Mouse (Mus musculus): ENCODE data around the gene Scml4. TPM values are rescaled to one million over a fixed set of nuclear protein-coding genes. Genes with fewer than 3 reads are reported as not detected.

Scml4 gene
- polyA plus RNA-seq, 1 experiment: 32.9 TPM

DNA sequence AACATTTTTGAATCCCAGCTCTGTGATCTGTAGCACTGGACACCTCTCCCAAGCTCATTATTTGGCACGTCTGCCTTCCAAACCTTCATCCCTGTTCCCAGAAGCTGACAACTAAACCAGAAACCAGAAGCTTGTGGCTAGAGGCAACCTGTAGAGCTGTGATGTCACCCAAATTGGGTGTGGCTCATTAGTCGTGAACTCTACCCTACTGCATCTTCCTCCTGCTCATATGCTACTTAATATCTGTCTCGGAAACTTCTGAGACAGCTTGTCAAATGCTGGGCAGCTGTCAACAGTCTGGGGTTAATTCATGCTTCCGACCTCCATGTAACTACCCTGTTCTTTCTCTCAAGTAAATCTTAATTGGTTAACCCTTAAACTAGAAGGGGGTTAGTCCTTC, 32.8 kb downstream of the Scml4 start:
- no peaks in the 10 kb centered on the region for H3K36me3 ChIP-seq (ENCODE audit: control insufficient read depth, insufficient read depth, low read length)
- no peak overlapping the region for H3K27ac ChIP-seq (ENCODE audit: control insufficient read depth, insufficient read depth, low read length)
- DNase-seq: no peak
- H3K4me3 ChIP-seq (ENCODE audit: control insufficient read depth, insufficient read depth, low read length): no peak overlapping the region
- TF ChIP-seq POLR2A (IDR thresholded peaks at IDR 0.05; ENCODE audit: control insufficient read depth, extremely low read depth, insufficient read depth, low read length, poor library complexity) (no peak), CTCF (IDR thresholded peaks at IDR 0.05; ENCODE audit: borderline replicate concordance, control insufficient read depth, extremely low read depth, insufficient read depth, low read length, poor library complexity) (no peak)
- H3K4me1 ChIP-seq (replicated peaks; ENCODE audit: control insufficient read depth, insufficient read depth, low read length): peaks cover 38% of the 10 kb centered on the region
- H3K27me3 ChIP-seq (ENCODE audit: control insufficient read depth, insufficient read depth, low read length): no peaks in the 10 kb centered on the region
- 80% methylated on average over 4 of the region's 4 CpGs for WGBS

DNA sequence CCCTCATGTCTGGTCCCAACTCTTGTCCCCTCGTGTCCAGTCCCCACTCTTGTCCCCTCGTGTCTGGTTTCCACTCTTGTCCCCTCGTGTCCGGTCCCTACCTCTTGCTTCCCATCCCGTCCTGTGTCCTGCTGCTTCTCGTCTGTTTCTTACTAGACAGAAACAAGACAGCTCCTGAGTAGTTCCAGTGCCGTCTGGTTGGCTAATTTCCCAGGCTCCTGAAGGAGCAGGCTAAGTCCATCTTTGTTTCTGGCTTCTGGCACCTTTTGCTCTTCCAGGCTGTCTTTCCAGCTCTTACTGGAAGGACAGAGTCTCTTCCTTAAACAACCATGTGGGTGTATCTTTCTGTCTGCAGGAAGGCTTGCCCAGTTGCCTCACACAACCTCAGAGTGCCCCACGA, 33.7 kb downstream of the Scml4 start:
- Histone ChIP-seq H3K4me3 (ENCODE audit: control insufficient read depth, insufficient read depth, low read length) (no peak overlapping the region), H3K27ac (ENCODE audit: control insufficient read depth, insufficient read depth, low read length) (no peak overlapping the region), H3K4me1 (replicated peaks; ENCODE audit: control insufficient read depth, insufficient read depth, low read length) (peaks cover 42% of the 10 kb centered on the region), H3K27me3 (ENCODE audit: control insufficient read depth, insufficient read depth, low read length) (no peaks in the 10 kb centered on the region), H3K36me3 (ENCODE audit: control insufficient read depth, insufficient read depth, low read length) (no peaks in the 10 kb centered on the region)
- TF ChIP-seq CTCF (IDR thresholded peaks at IDR 0.05; ENCODE audit: borderline replicate concordance, control insufficient read depth, extremely low read depth, insufficient read depth, low read length, poor library complexity) (no peak), POLR2A (IDR thresholded peaks at IDR 0.05; ENCODE audit: control insufficient read depth, extremely low read depth, insufficient read depth, low read length, poor library complexity) (no peak)
- DNase-seq: no peak
- 95% methylated on average over 8 of the region's 8 CpGs for WGBS

DNA sequence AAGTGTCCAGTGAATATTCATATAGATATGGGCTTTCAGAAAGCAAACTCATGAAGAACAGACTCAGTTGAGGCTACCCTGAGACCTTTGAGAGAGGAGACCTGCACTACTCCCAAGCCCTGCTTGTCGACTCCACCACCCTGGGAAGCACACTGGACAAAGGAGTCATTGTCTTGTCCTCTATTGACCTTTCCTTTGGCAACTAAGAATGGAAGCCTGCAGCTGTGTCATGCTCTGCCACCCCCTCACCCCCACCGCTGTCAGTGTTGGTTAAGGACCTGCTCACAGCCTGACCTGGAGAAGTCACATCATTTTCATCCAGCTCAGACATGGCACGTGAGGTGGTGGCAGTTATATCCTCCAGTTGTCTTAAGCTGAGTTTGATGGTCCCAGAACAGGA, 34.1 kb downstream of the Scml4 start:
- Histone ChIP-seq H3K4me3 (ENCODE audit: control insufficient read depth, insufficient read depth, low read length) (no peak overlapping the region), H3K27ac (ENCODE audit: control insufficient read depth, insufficient read depth, low read length) (no peak overlapping the region; the same call in 1 of the 2 replicates), H3K36me3 (ENCODE audit: control insufficient read depth, insufficient read depth, low read length) (no peaks in the 10 kb centered on the region), H3K4me1 (replicated peaks; ENCODE audit: control insufficient read depth, insufficient read depth, low read length) (peaks cover 41% of the 10 kb centered on the region), H3K27me3 (ENCODE audit: control insufficient read depth, insufficient read depth, low read length) (no peaks in the 10 kb centered on the region)
- WGBS: 94% methylated on average over 3 of the region's 3 CpGs
- DNase-seq: no peak
- no peak for TF ChIP-seq CTCF (IDR thresholded peaks at IDR 0.05; ENCODE audit: borderline replicate concordance, control insufficient read depth, extremely low read depth, insufficient read depth, low read length, poor library complexity)
- TF ChIP-seq POLR2A (IDR thresholded peaks at IDR 0.05; ENCODE audit: control insufficient read depth, extremely low read depth, insufficient read depth, low read length, poor library complexity): no peak

DNA sequence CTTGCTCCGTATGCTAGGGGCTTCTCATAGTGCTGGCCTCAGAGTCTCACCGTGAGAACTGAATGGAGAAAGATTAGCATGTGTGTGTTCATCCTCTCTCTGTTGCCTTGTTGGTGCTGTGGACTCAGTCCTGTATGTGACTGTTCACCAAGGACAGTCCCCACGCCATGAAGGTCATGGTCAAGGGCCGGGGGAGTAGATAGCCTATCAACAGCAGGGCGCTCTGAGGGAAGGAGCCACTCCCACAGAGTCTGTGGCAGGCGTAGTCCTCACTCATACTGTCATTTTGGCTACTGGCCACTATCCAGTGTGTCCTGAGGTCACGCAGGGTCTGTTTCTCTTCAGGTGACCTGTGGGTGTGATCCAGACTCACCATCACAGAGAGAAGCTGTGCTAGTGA, 34.5 kb downstream of the Scml4 start:
- no peak for DNase-seq
- 94% methylated on average over 7 of the region's 7 CpGs for WGBS

GRCm38 (mm10) chr10:42896621-42897020, 36.5 kb downstream of the Scml4 start:
- no peaks in the 10 kb centered on the region for H3K36me3 ChIP-seq (ENCODE audit: control insufficient read depth, insufficient read depth, low read length)
- peaks cover 56% of the 10 kb centered on the region for H3K4me1 ChIP-seq (replicated peaks; ENCODE audit: control insufficient read depth, insufficient read depth, low read length)
- WGBS: 46% methylated on average over 3 of the region's 3 CpGs
- no peaks in the 10 kb centered on the region for H3K27me3 ChIP-seq (ENCODE audit: control insufficient read depth, insufficient read depth, low read length)
- no peak overlapping the region for H3K4me3 ChIP-seq (ENCODE audit: control insufficient read depth, insufficient read depth, low read length)
- DNase-seq: no peak
- TF ChIP-seq CTCF (IDR thresholded peaks at IDR 0.05; ENCODE audit: borderline replicate concordance, control insufficient read depth, extremely low read depth, insufficient read depth, low read length, poor library complexity) (no peak), POLR2A (IDR thresholded peaks at IDR 0.05; ENCODE audit: control insufficient read depth, extremely low read depth, insufficient read depth, low read length, poor library complexity) (no peak)
- H3K27ac ChIP-seq (ENCODE audit: control insufficient read depth, insufficient read depth, low read length): peak overlapping the region; percentile 84

More for the DNA sequence above, 34.5 kb downstream of the Scml4 start:
- Histone ChIP-seq H3K36me3 (ENCODE audit: control insufficient read depth, insufficient read depth, low read length) (no peaks in the 10 kb centered on the region), H3K27me3 (ENCODE audit: control insufficient read depth, insufficient read depth, low read length) (no peaks in the 10 kb centered on the region), H3K27ac (ENCODE audit: control insufficient read depth, insufficient read depth, low read length) (no peak overlapping the region; the same call in 1 of the 2 replicates), H3K4me1 (replicated peaks; ENCODE audit: control insufficient read depth, insufficient read depth, low read length) (peaks cover 42% of the 10 kb centered on the region), H3K4me3 (ENCODE audit: control insufficient read depth, insufficient read depth, low read length) (no peak overlapping the region)
- no peak for TF ChIP-seq CTCF (IDR thresholded peaks at IDR 0.05; ENCODE audit: borderline replicate concordance, control insufficient read depth, extremely low read depth, insufficient read depth, low read length, poor library complexity)
- no peak for TF ChIP-seq POLR2A (IDR thresholded peaks at IDR 0.05; ENCODE audit: control insufficient read depth, extremely low read depth, insufficient read depth, low read length, poor library complexity)

- DNase-seq: no peak
- 45% methylated on average over 4 of the region's 4 CpGs for WGBS
- no peaks in the 10 kb centered on the region for H3K27me3 ChIP-seq (ENCODE audit: control insufficient read depth, insufficient read depth, low read length)
Observed at GRCm38 (mm10) chr10:42897166-42897565, 37.0 kb downstream of the Scml4 start.

DNA sequence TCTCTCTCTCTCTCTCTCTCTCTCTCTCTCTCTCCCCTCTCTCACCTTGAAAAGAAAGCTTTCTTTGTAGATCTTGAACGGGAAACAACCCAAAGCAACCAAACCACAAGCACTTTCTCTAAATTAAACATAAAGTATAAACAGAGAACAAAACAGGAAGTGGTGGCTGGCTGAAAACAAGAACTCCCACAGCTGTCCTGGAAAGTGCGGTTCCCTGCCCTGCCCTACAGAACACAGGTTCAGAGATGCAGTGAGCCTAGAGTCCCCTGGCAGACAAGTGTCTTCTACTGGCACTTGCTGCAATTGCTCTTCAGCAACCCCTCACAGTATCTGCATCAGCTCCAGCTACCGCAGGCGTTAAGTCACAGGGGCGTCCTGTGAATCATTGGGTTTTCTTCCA, 37.5 kb downstream of the Scml4 start:
- peak overlapping the region; percentile 96 for H3K27ac ChIP-seq (ENCODE audit: control insufficient read depth, insufficient read depth, low read length)
- H3K27me3 ChIP-seq (ENCODE audit: control insufficient read depth, insufficient read depth, low read length): no peaks in the 10 kb centered on the region
- TF ChIP-seq POLR2A (IDR thresholded peaks at IDR 0.05; ENCODE audit: control insufficient read depth, extremely low read depth, insufficient read depth, low read length, poor library complexity) (peak; percentile 55), CTCF (IDR thresholded peaks at IDR 0.05; ENCODE audit: borderline replicate concordance, control insufficient read depth, extremely low read depth, insufficient read depth, low read length, poor library complexity) (no peak)
- no peaks in the 10 kb centered on the region for H3K36me3 ChIP-seq (ENCODE audit: control insufficient read depth, insufficient read depth, low read length)
- peak; percentile 79 for DNase-seq
- peaks cover 60% of the 10 kb centered on the region for H3K4me1 ChIP-seq (replicated peaks; ENCODE audit: control insufficient read depth, insufficient read depth, low read length)
- WGBS: 4% methylated on average over 5 of the region's 5 CpGs
- no peak overlapping the region; the same call in 1 of the 2 replicates for H3K4me3 ChIP-seq (ENCODE audit: control insufficient read depth, insufficient read depth, low read length)

More at GRCm38 (mm10) chr10:42897166-42897565, 37.0 kb downstream of the Scml4 start:
- TF ChIP-seq CTCF (IDR thresholded peaks at IDR 0.05; ENCODE audit: borderline replicate concordance, control insufficient read depth, extremely low read depth, insufficient read depth, low read length, poor library complexity): no peak
- no peak for TF ChIP-seq POLR2A (IDR thresholded peaks at IDR 0.05; ENCODE audit: control insufficient read depth, extremely low read depth, insufficient read depth, low read length, poor library complexity)
- Histone ChIP-seq H3K36me3 (ENCODE audit: control insufficient read depth, insufficient read depth, low read length) (no peaks in the 10 kb centered on the region), H3K27ac (ENCODE audit: control insufficient read depth, insufficient read depth, low read length) (peak overlapping the region; percentile 84), H3K4me1 (replicated peaks; ENCODE audit: control insufficient read depth, insufficient read depth, low read length) (peaks cover 60% of the 10 kb centered on the region), H3K4me3 (ENCODE audit: control insufficient read depth, insufficient read depth, low read length) (no peak overlapping the region)
